Mouse (Mus musculus): Measurements from ENCODE around the gene Itga9. TPM values are rescaled to one million over a fixed set of nuclear protein-coding genes. Genes with fewer than 3 reads are reported as not detected.

Itga9 gene
- polyA plus RNA-seq, 1 experiment from 2014 or later, result 12.6 TPM

DNA sequence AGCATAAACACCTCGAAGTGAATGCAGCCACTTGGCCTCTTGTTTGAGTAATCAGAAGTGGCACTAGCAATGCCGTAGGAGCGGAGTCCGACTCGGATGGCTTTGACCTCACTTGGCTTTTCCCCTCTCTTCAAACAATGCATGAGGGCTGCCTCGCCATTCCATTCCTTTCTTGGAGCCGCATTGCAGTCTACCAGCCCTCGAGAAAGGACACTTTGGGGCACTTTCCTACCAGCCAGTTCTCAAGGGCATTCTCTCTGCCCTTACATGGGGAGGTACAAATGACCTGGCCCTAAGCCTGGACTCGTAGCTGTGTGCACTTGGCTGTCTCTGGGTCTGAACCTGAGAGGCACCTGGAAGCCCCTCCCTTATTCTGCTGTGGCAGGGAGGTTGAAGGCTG lies 134.8 kb downstream of the Itga9 start:
- Histone ChIP-seq H3K27ac (no peak overlapping the region), H3K36me3 (peaks cover 8% of the 10 kb centered on the region; the same call in 1 of the 2 replicates), H3K4me1 (replicated peaks) (peaks cover 25% of the 10 kb centered on the region), H3K9me3 (0 out of 2 replicates have a peak, but pooled peaks cover 3% of the 10 kb centered on the region), H3K9ac (replicated peaks) (no peak overlapping the region), H3K27me3 (no peaks in the 10 kb centered on the region), H3K4me3 (replicated peaks) (no peak overlapping the region), H3K4me2 (no peak overlapping the region)
- 89% methylated on average over 9 of the region's 9 CpGs for WGBS
- no peak for ATAC-seq (ENCODE audit: insufficient number of reproducible peaks, insufficient read depth, low FRiP score, low TSS enrichment, low read depth)

DNA sequence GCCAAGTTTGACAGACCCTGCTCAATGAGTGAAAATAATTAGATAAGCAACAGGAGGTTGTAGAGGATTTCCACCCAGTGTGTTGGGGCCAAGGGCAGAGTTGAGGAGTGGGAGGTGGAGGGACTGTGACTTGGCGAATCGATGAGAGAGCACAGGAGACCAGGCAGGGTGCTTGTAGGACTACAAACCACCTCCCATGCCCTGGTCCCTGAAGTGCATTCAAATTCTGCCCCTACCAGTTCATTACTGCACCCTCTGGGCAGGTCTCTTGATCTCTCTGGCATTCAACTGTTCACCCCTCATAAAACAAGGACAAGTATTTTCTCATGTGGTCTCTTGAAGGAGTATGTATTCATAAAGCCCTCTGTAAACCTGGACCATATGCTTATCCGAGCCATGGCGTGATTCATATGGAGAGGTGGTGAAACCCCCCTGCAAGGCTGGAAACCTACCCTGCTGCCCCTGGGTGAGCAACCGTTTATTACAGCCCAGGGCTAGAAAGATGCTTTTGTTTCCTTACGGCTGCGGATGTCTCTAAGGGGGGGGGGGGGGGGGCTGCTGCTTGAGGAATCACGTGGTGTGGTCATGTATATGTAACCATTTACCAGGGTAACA lies 143.0 kb downstream of the Itga9 start:
- Histone ChIP-seq H3K36me3 (peaks cover 8% of the 10 kb centered on the region; the same call in 1 of the 2 replicates), H3K4me1 (replicated peaks) (peaks cover 51% of the 10 kb centered on the region), H3K9me3 (0 out of 2 replicates have a peak, but pooled peaks cover 3% of the 10 kb centered on the region), H3K27me3 (0 out of 2 replicates have a peak, but pooled peaks cover under 1% of the 10 kb centered on the region), H3K27ac (peak overlapping the region; percentile 78), H3K4me2 (no peak overlapping the region), H3K9ac (replicated peaks) (no peak overlapping the region), H3K4me3 (replicated peaks) (no peak overlapping the region)
- WGBS, result 24% methylated on average over 8 of the region's 8 CpGs
- ATAC-seq (ENCODE audit: insufficient number of reproducible peaks, insufficient read depth, low FRiP score, low TSS enrichment, low read depth), result peak; percentile 77

DNA sequence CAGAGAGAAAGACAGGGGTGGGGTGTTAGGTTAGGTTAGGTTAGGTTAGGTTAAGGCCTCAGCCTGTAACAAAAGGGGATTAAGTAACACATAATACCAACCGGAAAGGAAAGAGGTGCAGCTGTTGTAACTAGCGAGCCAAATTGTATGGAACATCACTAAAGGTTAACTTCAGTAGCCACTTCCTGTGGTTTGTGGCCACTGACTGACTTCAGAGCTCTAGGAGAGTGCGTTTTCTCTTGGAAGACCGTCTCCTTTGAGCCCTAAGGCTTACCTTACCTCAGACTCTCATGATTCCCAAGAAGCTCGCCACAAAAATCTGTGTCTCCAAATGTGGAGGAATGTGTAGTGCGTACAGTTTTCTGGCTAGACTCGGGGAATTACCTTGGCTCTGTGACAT lies 144.3 kb downstream of the Itga9 start:
- H3K9ac ChIP-seq (replicated peaks), result no peak overlapping the region
- no peak for ATAC-seq (ENCODE audit: insufficient number of reproducible peaks, insufficient read depth, low FRiP score, low TSS enrichment, low read depth)
- H3K27me3 ChIP-seq, result 0 out of 2 replicates have a peak, but pooled peaks cover 5% of the 10 kb centered on the region
- no peaks in the 10 kb centered on the region for H3K9me3 ChIP-seq
- H3K27ac ChIP-seq, result no peak overlapping the region
- no peaks in the 10 kb centered on the region for H3K36me3 ChIP-seq
- H3K4me1 ChIP-seq (replicated peaks), result peaks cover 52% of the 10 kb centered on the region
- 82% methylated on average over 7 of the region's 7 CpGs for WGBS
- no peak overlapping the region for H3K4me2 ChIP-seq
- no peak overlapping the region for H3K4me3 ChIP-seq (replicated peaks)

DNA sequence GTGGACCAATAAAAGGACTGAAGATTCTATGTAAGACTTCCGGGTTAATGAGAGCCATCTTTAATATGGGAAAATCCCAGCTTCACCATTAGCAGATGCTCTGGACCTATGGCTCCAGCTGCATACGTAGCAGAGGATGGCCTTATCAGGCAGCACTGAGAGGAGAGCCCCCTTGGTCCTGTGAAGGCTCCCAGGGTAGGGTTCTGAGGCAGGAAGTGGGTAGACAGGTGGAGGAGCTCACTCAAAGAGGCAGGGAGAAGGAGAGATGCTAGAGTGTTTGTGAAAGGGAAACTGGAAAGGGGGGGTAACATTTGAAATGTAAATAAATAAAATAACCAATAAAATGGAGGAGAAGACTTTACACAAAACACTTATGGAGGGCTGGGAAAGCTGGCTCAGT lies 145.9 kb downstream of the Itga9 start:
- Histone ChIP-seq H3K9ac (replicated peaks) (no peak overlapping the region), H3K36me3 (no peaks in the 10 kb centered on the region), H3K9me3 (no peaks in the 10 kb centered on the region), H3K4me2 (no peak overlapping the region), H3K4me1 (replicated peaks) (peaks cover 62% of the 10 kb centered on the region), H3K27me3 (0 out of 2 replicates have a peak, but pooled peaks cover 5% of the 10 kb centered on the region), H3K4me3 (replicated peaks) (no peak overlapping the region), H3K27ac (no peak overlapping the region)
- WGBS, result 92% methylated on average over 2 of the region's 2 CpGs
- ATAC-seq (ENCODE audit: insufficient number of reproducible peaks, insufficient read depth, low FRiP score, low TSS enrichment, low read depth), result no peak

DNA sequence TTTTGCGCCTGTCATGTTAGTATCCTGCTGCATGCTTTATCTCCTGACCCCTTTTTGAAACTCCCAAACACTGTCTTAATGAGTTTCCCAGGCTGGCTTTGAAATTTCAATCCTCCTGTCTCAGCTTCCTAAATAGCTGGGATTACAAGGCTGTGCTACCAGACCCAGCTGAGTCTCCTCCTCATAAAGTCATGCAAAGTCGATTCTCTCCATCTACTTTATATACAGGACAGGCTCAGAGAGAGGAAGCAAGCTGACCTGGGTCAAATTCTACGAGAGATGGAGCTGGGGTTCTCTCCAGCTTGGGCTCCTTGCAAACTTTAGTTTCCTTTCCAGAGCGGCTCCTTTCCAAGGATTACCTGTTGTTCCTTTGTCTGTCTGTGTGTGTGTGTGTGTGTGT lies 153.0 kb downstream of the Itga9 start:
- H3K4me1 ChIP-seq (replicated peaks), result peaks cover 64% of the 10 kb centered on the region

DNA sequence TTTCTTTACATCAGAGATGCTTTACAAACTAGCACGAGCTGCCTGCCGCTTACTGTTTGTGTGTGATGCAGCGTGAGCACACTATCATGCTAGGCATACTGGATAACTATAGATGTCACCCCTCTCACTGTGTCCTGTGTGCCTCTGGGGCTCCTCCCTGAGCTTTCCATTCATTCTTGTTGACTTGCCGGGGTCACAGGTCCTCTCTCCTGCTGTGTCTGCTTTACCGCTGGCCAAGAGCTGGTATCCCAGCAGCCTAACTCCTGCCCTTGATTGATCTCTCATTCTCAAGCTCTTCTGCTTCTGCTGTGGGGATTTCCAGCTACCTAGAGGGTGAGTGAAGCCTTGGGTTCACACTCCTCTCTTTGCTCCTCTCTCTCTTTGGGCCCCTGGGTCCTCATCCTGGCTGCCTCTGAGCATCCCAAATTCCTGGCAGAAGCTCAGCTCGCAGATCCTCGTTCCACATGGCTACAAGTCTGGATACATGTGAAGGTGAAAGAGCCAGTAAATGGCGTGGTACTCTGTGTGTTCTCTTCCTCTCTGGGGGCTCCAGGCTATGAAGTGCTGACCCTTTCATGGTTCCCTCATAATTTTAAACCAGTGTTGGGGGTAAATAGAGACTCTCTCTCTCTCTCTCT lies 155.6 kb downstream of the Itga9 start:
- H3K9me3 ChIP-seq, result no peaks in the 10 kb centered on the region
- no peak overlapping the region for H3K9ac ChIP-seq (replicated peaks)
- no peaks in the 10 kb centered on the region for H3K36me3 ChIP-seq
- no peak overlapping the region for H3K4me3 ChIP-seq (replicated peaks)
- WGBS, result 53% methylated on average over 8 of the region's 8 CpGs
- no peak overlapping the region for H3K4me2 ChIP-seq
- no peak overlapping the region for H3K27ac ChIP-seq
- H3K27me3 ChIP-seq, result no peaks in the 10 kb centered on the region
- no peak for ATAC-seq (ENCODE audit: insufficient number of reproducible peaks, insufficient read depth, low FRiP score, low TSS enrichment, low read depth)
- peaks cover 77% of the 10 kb centered on the region for H3K4me1 ChIP-seq (replicated peaks)

More for the DNA sequence above, 153.0 kb downstream of the Itga9 start:
- H3K4me3 ChIP-seq (replicated peaks), result no peak overlapping the region
- 47% methylated on average over 4 of the region's 4 CpGs for WGBS
- no peak overlapping the region for H3K9ac ChIP-seq (replicated peaks)
- no peaks in the 10 kb centered on the region for H3K36me3 ChIP-seq
- no peak for ATAC-seq (ENCODE audit: insufficient number of reproducible peaks, insufficient read depth, low FRiP score, low TSS enrichment, low read depth)
- H3K27ac ChIP-seq, result no peak overlapping the region
- H3K27me3 ChIP-seq, result 0 out of 2 replicates have a peak, but pooled peaks cover 4% of the 10 kb centered on the region
- H3K4me2 ChIP-seq, result no peak overlapping the region
- H3K9me3 ChIP-seq, result no peaks in the 10 kb centered on the region

DNA sequence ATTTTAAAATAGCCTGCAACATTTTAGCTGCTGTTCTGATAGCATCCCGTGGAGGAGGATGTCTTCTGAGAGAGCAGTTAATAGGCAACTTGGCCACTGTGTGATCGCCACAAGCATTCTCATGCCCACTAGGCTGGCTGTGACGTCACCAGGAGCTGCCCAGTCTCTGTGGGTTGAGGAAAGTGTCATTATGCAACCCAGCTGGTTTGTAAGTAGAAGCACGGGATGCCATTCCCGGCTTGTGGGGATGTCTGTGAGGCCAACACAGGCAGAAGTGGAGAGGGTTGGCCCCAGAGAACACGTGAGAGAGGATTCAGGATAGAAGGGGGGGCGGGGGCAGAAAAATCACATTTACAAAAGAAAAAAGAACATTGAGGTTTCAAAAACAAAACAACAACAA lies 156.3 kb downstream of the Itga9 start:
- no peak overlapping the region for H3K27ac ChIP-seq
- H3K4me3 ChIP-seq (replicated peaks), result no peak overlapping the region
- no peaks in the 10 kb centered on the region for H3K36me3 ChIP-seq
- no peak overlapping the region for H3K9ac ChIP-seq (replicated peaks)
- WGBS, result 33% methylated on average over 7 of the region's 7 CpGs
- ATAC-seq (ENCODE audit: insufficient number of reproducible peaks, insufficient read depth, low FRiP score, low TSS enrichment, low read depth), result no peak
- no peak overlapping the region for H3K4me2 ChIP-seq
- H3K27me3 ChIP-seq, result no peaks in the 10 kb centered on the region
- H3K9me3 ChIP-seq, result no peaks in the 10 kb centered on the region
- peaks cover 82% of the 10 kb centered on the region for H3K4me1 ChIP-seq (replicated peaks)

DNA sequence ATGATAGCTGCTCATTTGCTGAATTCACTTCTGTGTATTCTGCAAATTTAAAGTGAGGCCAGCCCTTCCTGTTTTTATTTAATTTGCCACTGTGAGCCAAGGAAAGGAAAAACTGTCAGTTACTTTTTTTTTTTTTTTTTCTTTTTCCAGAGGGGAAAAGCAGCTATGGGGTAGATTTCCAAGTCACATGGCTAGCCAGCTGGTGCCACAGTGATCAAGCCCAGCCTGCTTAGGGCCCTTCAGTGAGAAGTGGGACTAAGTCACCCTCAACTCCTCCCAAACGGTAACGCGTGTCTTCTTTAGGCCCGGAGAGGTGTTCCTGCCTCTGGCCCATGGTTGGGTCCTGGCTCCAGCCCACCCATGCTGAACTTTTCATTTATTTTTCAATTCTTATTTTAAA lies 156.7 kb downstream of the Itga9 start:
- H3K4me2 ChIP-seq, result no peak overlapping the region
- no peaks in the 10 kb centered on the region for H3K9me3 ChIP-seq
- H3K4me1 ChIP-seq (replicated peaks), result peaks cover 82% of the 10 kb centered on the region

DNA sequence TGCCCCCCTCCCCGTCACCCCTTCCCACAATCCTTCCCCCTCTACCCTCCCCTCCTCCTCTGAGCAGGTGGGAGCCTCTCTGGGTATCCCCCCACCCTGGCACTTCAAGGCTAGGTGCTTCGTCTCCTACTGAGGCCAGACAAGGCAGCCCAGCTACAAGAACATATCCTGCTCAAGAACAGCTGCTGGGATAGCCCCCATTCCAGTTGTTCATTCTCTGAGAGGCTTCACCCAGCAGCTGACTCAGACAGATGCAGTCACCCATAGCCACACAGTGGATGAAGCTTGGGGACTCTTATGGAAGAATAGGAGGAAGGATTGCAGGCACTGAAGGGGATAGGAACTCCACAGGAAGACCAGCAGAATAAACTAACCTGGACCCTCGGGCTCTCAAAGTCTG lies 157.2 kb downstream of the Itga9 start:
- no peak overlapping the region for H3K4me3 ChIP-seq (replicated peaks)
- peaks cover 82% of the 10 kb centered on the region for H3K4me1 ChIP-seq (replicated peaks)
- H3K27me3 ChIP-seq, result no peaks in the 10 kb centered on the region
- no peak overlapping the region for H3K27ac ChIP-seq
- H3K4me2 ChIP-seq, result no peak overlapping the region
- H3K36me3 ChIP-seq, result no peaks in the 10 kb centered on the region
- 0 out of 2 replicates have a peak, but pooled peaks have one; percentile 23 for ATAC-seq (ENCODE audit: insufficient number of reproducible peaks, insufficient read depth, low FRiP score, low TSS enrichment, low read depth)
- no peaks in the 10 kb centered on the region for H3K9me3 ChIP-seq
- WGBS, result 73% methylated on average over 3 of the region's 3 CpGs
- H3K9ac ChIP-seq (replicated peaks), result no peak overlapping the region

More for the DNA sequence above, 156.7 kb downstream of the Itga9 start:
- H3K27me3 ChIP-seq, result no peaks in the 10 kb centered on the region
- H3K36me3 ChIP-seq, result no peaks in the 10 kb centered on the region
- WGBS, result 75% methylated on average over 4 of the region's 4 CpGs
- no peak overlapping the region for H3K4me3 ChIP-seq (replicated peaks)
- no peak overlapping the region for H3K27ac ChIP-seq
- no peak overlapping the region for H3K9ac ChIP-seq (replicated peaks)
- ATAC-seq (ENCODE audit: insufficient number of reproducible peaks, insufficient read depth, low FRiP score, low TSS enrichment, low read depth), result no peak

DNA sequence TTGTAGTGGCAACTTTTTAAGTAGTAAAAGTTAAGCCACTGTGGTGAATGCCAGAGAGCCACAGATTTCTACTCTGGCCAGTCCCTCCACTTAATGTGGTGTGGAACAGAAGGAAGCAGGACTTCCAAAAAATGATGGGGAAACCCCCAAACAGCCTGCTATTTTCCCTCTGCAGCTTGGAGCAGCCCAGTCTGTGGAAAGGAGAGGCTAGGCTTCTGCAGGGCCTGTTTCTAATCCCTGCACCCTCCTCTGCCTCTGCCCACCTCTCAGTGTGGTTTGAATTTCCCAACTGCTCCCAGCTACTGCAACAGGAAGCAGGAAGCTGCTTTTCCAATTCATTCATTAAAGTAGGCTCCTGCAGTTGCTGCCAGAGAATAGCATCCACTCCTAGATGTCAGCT lies 158.6 kb downstream of the Itga9 start:
- Histone ChIP-seq H3K9ac (replicated peaks) (no peak overlapping the region), H3K9me3 (no peaks in the 10 kb centered on the region), H3K27me3 (no peaks in the 10 kb centered on the region), H3K4me1 (replicated peaks) (peaks cover 79% of the 10 kb centered on the region), H3K36me3 (no peaks in the 10 kb centered on the region), H3K4me3 (replicated peaks) (no peak overlapping the region), H3K4me2 (no peak overlapping the region), H3K27ac (peak overlapping the region; percentile 70)
- no peak for ATAC-seq (ENCODE audit: insufficient number of reproducible peaks, insufficient read depth, low FRiP score, low TSS enrichment, low read depth)

DNA sequence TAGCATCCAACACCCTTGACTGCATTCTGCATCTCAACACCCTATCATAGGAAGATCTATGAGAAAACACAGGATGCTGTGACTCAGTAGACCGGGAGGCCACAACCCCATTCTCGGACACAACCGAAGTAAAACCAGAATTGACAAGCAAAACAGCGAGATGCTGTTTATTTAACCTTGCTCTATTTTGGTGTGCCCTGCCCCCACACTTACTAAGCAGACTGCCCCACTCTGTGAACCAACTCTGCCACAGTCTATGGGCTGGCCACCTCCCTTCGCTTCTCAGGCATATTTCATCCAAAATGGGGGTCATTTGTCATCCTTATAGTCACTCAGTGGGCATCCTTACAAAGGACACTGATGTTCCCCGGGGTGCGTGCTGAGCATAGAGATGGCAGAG lies 160.5 kb downstream of the Itga9 start:
- no peak for ATAC-seq (ENCODE audit: insufficient number of reproducible peaks, insufficient read depth, low FRiP score, low TSS enrichment, low read depth)
- 75% methylated on average over 7 of the region's 7 CpGs for WGBS
- no peak overlapping the region for H3K27ac ChIP-seq
- H3K36me3 ChIP-seq, result no peaks in the 10 kb centered on the region
- no peaks in the 10 kb centered on the region for H3K27me3 ChIP-seq
- H3K9me3 ChIP-seq, result no peaks in the 10 kb centered on the region
- no peak overlapping the region for H3K9ac ChIP-seq (replicated peaks)
- peaks cover 75% of the 10 kb centered on the region for H3K4me1 ChIP-seq (replicated peaks)
- H3K4me2 ChIP-seq, result no peak overlapping the region
- no peak overlapping the region for H3K4me3 ChIP-seq (replicated peaks)

Data from limb, embryonic 12.5 days (tissue).